Mouse (Mus musculus) heart, postnatal 0 days (tissue): Measurements from ENCODE around the gene Gm9887. TPM values are rescaled to one million over a fixed set of nuclear protein-coding genes. Genes with fewer than 3 reads are reported as not detected.

ENCODE experiments used
- ATAC-seq: fragments of 200-750 bp; cut with Nextera tagmentation; 2 replicates; pipeline ENCODE4 v1.8.0; 2017; ENCODE audit warnings: low read depth, moderate number of reproducible peaks, moderate library complexity; ENCODE audit not compliant: insufficient read depth
- DNase-seq: peaks from one replicate; pipeline ENCODE4 v3.0.0-alpha.2; 2016; ENCODE audit warnings: low spot score
- H3K27ac ChIP-seq: fragments of 300-500 bp; sonication (generic); 2 replicates; pipeline ENCODE4 v1.5.1; 2014; ENCODE audit warnings: low read depth, mild to moderate bottlenecking
- H3K27me3 ChIP-seq: fragments of 300-500 bp; sonication (generic); 2 replicates; pipeline ENCODE4 v1.6.1; 2014; ENCODE audit warnings: low read length, mixed read lengths; ENCODE audit not compliant: control insufficient read depth, insufficient read depth
- H3K36me3 ChIP-seq: fragments of 300-500 bp; sonication (generic); replicated peaks from 2 replicates; pipeline ENCODE4 v1.6.1; 2014; ENCODE audit warnings: low read length, mixed read lengths; ENCODE audit not compliant: control insufficient read depth, insufficient read depth
- H3K4me1 ChIP-seq: fragments of 300-500 bp; sonication (generic); 2 replicates; pipeline ENCODE4 v1.6.1; 2014; ENCODE audit warnings: antibody characterized with exemption; ENCODE audit not compliant: control insufficient read depth, insufficient read depth
- H3K4me2 ChIP-seq: fragments of 300-500 bp; sonication (generic); 2 replicates; pipeline ENCODE4 v1.6.1; 2014; ENCODE audit warnings: low read depth, mild to moderate bottlenecking, low read length, moderate library complexity
- H3K4me3 ChIP-seq: fragments of 300-500 bp; sonication (generic); 2 replicates; pipeline ENCODE4 v1.5.1; 2014; ENCODE audit warnings: low read depth, low read length
- H3K9ac ChIP-seq: fragments of 300-500 bp; sonication (generic); replicated peaks from 2 replicates; pipeline ENCODE4 v1.6.1; 2014; ENCODE audit warnings: low read depth, low read length, mixed read lengths
- H3K9me3 ChIP-seq: fragments of 300-500 bp; sonication (generic); replicated peaks from 2 replicates; pipeline ENCODE4 v1.6.1; 2016; ENCODE audit warnings: low read length; ENCODE audit not compliant: control insufficient read depth
- CTCF ChIP-seq: IDR thresholded peaks from 2 replicates; pipeline ENCODE4 v1.5.1; 2016; ENCODE audit warnings: antibody characterized with exemption, control low read depth, low read depth
- EP300 ChIP-seq: IDR thresholded peaks from 2 replicates; pipeline ENCODE4 v1.6.1; 2016; ENCODE audit warnings: antibody characterized with exemption, low read depth
- WGBS: fragments of 180-500 bp; shearing (Covaris S2); extraction: QIAGEN DNeasy Blood & Tissue Kit; methylation state at CpG from one replicate; pipeline ENCODE4 v1.1.7; 2014; 5-methylcytosine and 5-hydroxymethylcytosine counted together
- polyA plus RNA-seq: library from polyadenylated mRNA; unstranded; fragments of >200 nt; fragmentation: Nextera tagmentation; extraction: Ambion mirVana; gene quantifications from 2 replicates; pipeline ENCODE4 v1.2.1, GENCODE M21; 2015
- total RNA-seq: library from RNA; depleted of rRNA; stranded (reverse); fragments of >200 nt; gene quantifications from 2 replicates; pipeline ENCODE4 v1.2.3, GENCODE M21; 2014; ENCODE audit warnings: low replicate concordance; rRNA removed

The Gm9887 gene
- total RNA-seq = not detected in 2 replicates
- 0.55 and 1.9 TPM in 2 replicates for polyA plus RNA-seq

GRCm38 (mm10) chr12:69371854-69372671, at the start of gene Gm9887, which contains the start of gene Arf6:
Gene Gm9887 (minus strand): TSS chr12:69372458.
Gene Arf6 (plus strand): TSS chr12:69372150.
- H3K4me2 ChIP-seq = peak within 1 kb of the TSS; percentile 86
- peak within 1 kb of the TSS; percentile 96 for H3K27ac ChIP-seq
- no peaks in the 10 kb centered on the region for H3K36me3 ChIP-seq
- peaks cover 13% of the 10 kb centered on the region; the same call in 1 of the 2 replicates for H3K4me1 ChIP-seq
- H3K9ac ChIP-seq = peak within 1 kb of the TSS; percentile 97
- TF ChIP-seq CTCF = no peak
- peak; percentile 83; the same call in 1 of the 2 replicates for TF ChIP-seq EP300
- ATAC-seq (peak; percentile 93), DNase-seq (peak; percentile 97)
- under 1% methylated on average over 73 of the region's 121 CpGs for WGBS
- no peaks in the 10 kb centered on the region for H3K27me3 ChIP-seq
- H3K9me3 ChIP-seq = no peaks in the 10 kb centered on the region
- peak within 1 kb of the TSS; percentile 91 for H3K4me3 ChIP-seq

GRCm38 (mm10) chr12:69420716-69421115, 48.5 kb upstream of the Gm9887 start:
- Histone ChIP-seq H3K4me2 (no peak overlapping the region), H3K27ac (no peak overlapping the region), H3K4me1 (no peaks in the 10 kb centered on the region), H3K36me3 (no peaks in the 10 kb centered on the region), H3K9ac (no peak overlapping the region), H3K9me3 (no peaks in the 10 kb centered on the region), H3K27me3 (no peaks in the 10 kb centered on the region), H3K4me3 (no peak overlapping the region)
- 51% methylated on average over 3 of the region's 3 CpGs for WGBS
- TF ChIP-seq EP300 (no peak), CTCF (no peak)
- ATAC-seq (no peak), DNase-seq (no peak)

- Histone ChIP-seq H3K9ac (no peak overlapping the region), H3K27me3 (no peaks in the 10 kb centered on the region), H3K36me3 (no peaks in the 10 kb centered on the region), H3K4me2 (no peak overlapping the region), H3K4me3 (no peak overlapping the region), H3K27ac (no peak overlapping the region), H3K4me1 (no peaks in the 10 kb centered on the region), H3K9me3 (no peaks in the 10 kb centered on the region)
- DNase-seq (no peak), ATAC-seq (no peak)
- no peak for TF ChIP-seq EP300
- no peak for TF ChIP-seq CTCF
- WGBS = 76% methylated on average over 4 of the region's 4 CpGs
Measured at GRCm38 (mm10) chr12:69419606-69420005, 47.3 kb upstream of the Gm9887 start.

- Histone ChIP-seq H3K4me3 (no peak overlapping the region), H3K27ac (no peak overlapping the region), H3K9ac (no peak overlapping the region), H3K27me3 (no peaks in the 10 kb centered on the region), H3K36me3 (no peaks in the 10 kb centered on the region), H3K4me2 (no peak overlapping the region), H3K4me1 (no peaks in the 10 kb centered on the region), H3K9me3 (no peaks in the 10 kb centered on the region)
- 81% methylated on average over 14 of the region's 14 CpGs for WGBS
- DNase-seq = no peak
- TF ChIP-seq EP300 (no peak), CTCF (no peak)
- ATAC-seq = no peak
Measured at GRCm38 (mm10) chr12:69419017-69419605, 46.9 kb upstream of the Gm9887 start.

GRCm38 (mm10) chr12:69418606-69419005, 46.3 kb upstream of the Gm9887 start:
- DNase-seq (no peak), ATAC-seq (no peak)
- H3K4me2 ChIP-seq = no peak overlapping the region
- no peaks in the 10 kb centered on the region for H3K9me3 ChIP-seq
- H3K9ac ChIP-seq = no peak overlapping the region
- H3K4me3 ChIP-seq = no peak overlapping the region
- H3K27me3 ChIP-seq = no peaks in the 10 kb centered on the region
- no peaks in the 10 kb centered on the region for H3K36me3 ChIP-seq
- no peak overlapping the region for H3K27ac ChIP-seq
- 87% methylated on average over 13 of the region's 13 CpGs for WGBS
- no peaks in the 10 kb centered on the region for H3K4me1 ChIP-seq
- TF ChIP-seq EP300 (no peak), CTCF (no peak)
